Mouse (Mus musculus): Measurements from ENCODE around the gene Mctp2. TPM values are rescaled to one million over a fixed set of nuclear protein-coding genes. Genes with fewer than 3 reads are reported as not detected.

Gene Mctp2
- polyA plus RNA-seq, 1 experiment from 2014 or later = 1.7 TPM

GRCm38 (mm10) chr7:72314395-72315060 is 8.1 kb upstream of the Mctp2 start:
- Histone ChIP-seq H3K4me2 (ENCODE audit: low read depth, low read length) (no peak overlapping the region), H3K27ac (ENCODE audit: low read depth) (no peak overlapping the region), H3K4me1 (ENCODE audit: insufficient read depth) (no peaks in the 10 kb centered on the region), H3K36me3 (replicated peaks; ENCODE audit: insufficient read depth, low read length) (no peaks in the 10 kb centered on the region), H3K4me3 (ENCODE audit: low read depth, low read length) (no peak overlapping the region), H3K9me3 (ENCODE audit: low read length) (no peaks in the 10 kb centered on the region), H3K27me3 (ENCODE audit: insufficient read depth, low read length) (no peaks in the 10 kb centered on the region), H3K9ac (replicated peaks) (no peak overlapping the region)
- DNase-seq = no peak
- no peak for ATAC-seq
- 38% methylated on average over 9 of the region's 9 CpGs for WGBS (ENCODE audit: insufficient replicate concordance)
- TF ChIP-seq EP300 (IDR thresholded peaks at IDR 0.05; ENCODE audit: low read depth) (no peak), CTCF (IDR thresholded peaks at IDR 0.05; ENCODE audit: low read depth) (no peak)

- Histone ChIP-seq H3K4me2 (ENCODE audit: low read depth, low read length) (no peak overlapping the region), H3K9ac (replicated peaks) (no peak overlapping the region), H3K4me1 (ENCODE audit: insufficient read depth) (no peaks in the 10 kb centered on the region), H3K4me3 (ENCODE audit: low read depth, low read length) (no peak overlapping the region), H3K27me3 (ENCODE audit: insufficient read depth, low read length) (no peaks in the 10 kb centered on the region), H3K36me3 (replicated peaks; ENCODE audit: insufficient read depth, low read length) (no peaks in the 10 kb centered on the region), H3K9me3 (ENCODE audit: low read length) (no peaks in the 10 kb centered on the region), H3K27ac (ENCODE audit: low read depth) (no peak overlapping the region)
- DNase-seq (no peak), ATAC-seq (no peak)
- 61% methylated on average over 3 of the region's 3 CpGs for WGBS (ENCODE audit: insufficient replicate concordance)
- TF ChIP-seq EP300 (IDR thresholded peaks at IDR 0.05; ENCODE audit: low read depth) = no peak
- TF ChIP-seq CTCF (IDR thresholded peaks at IDR 0.05; ENCODE audit: low read depth) = no peak
Observed at GRCm38 (mm10) chr7:72313908-72314307, 7.5 kb upstream of the Mctp2 start.

GRCm38 (mm10) chr7:72311582-72311981 is 5.2 kb upstream of the Mctp2 start:
- H3K36me3 ChIP-seq (replicated peaks; ENCODE audit: insufficient read depth, low read length) = no peaks in the 10 kb centered on the region
- no peak for DNase-seq
- no peaks in the 10 kb centered on the region for H3K27me3 ChIP-seq (ENCODE audit: insufficient read depth, low read length)
- no peak overlapping the region for H3K4me3 ChIP-seq (ENCODE audit: low read depth, low read length)
- no peak for TF ChIP-seq CTCF (IDR thresholded peaks at IDR 0.05; ENCODE audit: low read depth)
- no peak for TF ChIP-seq EP300 (IDR thresholded peaks at IDR 0.05; ENCODE audit: low read depth)
- no peaks in the 10 kb centered on the region for H3K4me1 ChIP-seq (ENCODE audit: insufficient read depth)
- no peak overlapping the region for H3K9ac ChIP-seq (replicated peaks)
- WGBS (ENCODE audit: insufficient replicate concordance) = 61% methylated on average over 8 of the region's 8 CpGs
- H3K4me2 ChIP-seq (ENCODE audit: low read depth, low read length) = no peak overlapping the region
- no peak overlapping the region for H3K27ac ChIP-seq (ENCODE audit: low read depth)
- no peak for ATAC-seq
- H3K9me3 ChIP-seq (ENCODE audit: low read length) = no peaks in the 10 kb centered on the region

GRCm38 (mm10) chr7:72308078-72308477 is 1.7 kb upstream of the Mctp2 start:
- H3K27ac ChIP-seq (ENCODE audit: low read depth) = no peak overlapping the region
- TF ChIP-seq EP300 (IDR thresholded peaks at IDR 0.05; ENCODE audit: low read depth) (no peak), CTCF (IDR thresholded peaks at IDR 0.05; ENCODE audit: low read depth) (no peak)
- no peak overlapping the region for H3K4me3 ChIP-seq (ENCODE audit: low read depth, low read length)
- no peak overlapping the region for H3K4me2 ChIP-seq (ENCODE audit: low read depth, low read length)
- ATAC-seq (no peak), DNase-seq (no peak)
- WGBS (ENCODE audit: insufficient replicate concordance) = 24% methylated on average over 5 of the region's 5 CpGs
- no peaks in the 10 kb centered on the region for H3K27me3 ChIP-seq (ENCODE audit: insufficient read depth, low read length)
- no peaks in the 10 kb centered on the region for H3K9me3 ChIP-seq (ENCODE audit: low read length)
- H3K36me3 ChIP-seq (replicated peaks; ENCODE audit: insufficient read depth, low read length) = no peaks in the 10 kb centered on the region
- H3K9ac ChIP-seq (replicated peaks) = no peak overlapping the region
- H3K4me1 ChIP-seq (ENCODE audit: insufficient read depth) = peaks cover 12% of the 10 kb centered on the region; the same call in 1 of the 2 replicates

GRCm38 (mm10) chr7:72306847-72307246 is 439 bp upstream of the Mctp2 start:
- Histone ChIP-seq H3K36me3 (replicated peaks; ENCODE audit: insufficient read depth, low read length) (no peaks in the 10 kb centered on the region), H3K27ac (ENCODE audit: low read depth) (peak overlapping the region; percentile 57; the same call in 1 of the 2 replicates), H3K9ac (replicated peaks) (peak overlapping the region; percentile 63; the same call in 1 of the 2 replicates), H3K4me3 (ENCODE audit: low read depth, low read length) (peak overlapping the region; percentile 62), H3K9me3 (ENCODE audit: low read length) (no peaks in the 10 kb centered on the region), H3K4me2 (ENCODE audit: low read depth, low read length) (peak overlapping the region; percentile 83), H3K27me3 (ENCODE audit: insufficient read depth, low read length) (no peaks in the 10 kb centered on the region), H3K4me1 (ENCODE audit: insufficient read depth) (peaks cover 12% of the 10 kb centered on the region; the same call in 1 of the 2 replicates)
- DNase-seq = no peak
- 16% methylated on average over 7 of the region's 7 CpGs for WGBS (ENCODE audit: insufficient replicate concordance)
- TF ChIP-seq EP300 (IDR thresholded peaks at IDR 0.05; ENCODE audit: low read depth) (no peak), CTCF (IDR thresholded peaks at IDR 0.05; ENCODE audit: low read depth) (no peak)
- peak; percentile 13; the same call in 1 of the 2 replicates for ATAC-seq

- H3K4me3 ChIP-seq (ENCODE audit: low read depth, low read length) = peak overlapping the region; percentile 62
- TF ChIP-seq EP300 (IDR thresholded peaks at IDR 0.05; ENCODE audit: low read depth) (no peak), CTCF (IDR thresholded peaks at IDR 0.05; ENCODE audit: low read depth) (no peak)
- no peaks in the 10 kb centered on the region for H3K36me3 ChIP-seq (replicated peaks; ENCODE audit: insufficient read depth, low read length)
- 2% methylated on average over 14 of the region's 14 CpGs for WGBS (ENCODE audit: insufficient replicate concordance)
- peak overlapping the region; percentile 83 for H3K4me2 ChIP-seq (ENCODE audit: low read depth, low read length)
- peak; percentile 43 for ATAC-seq
- H3K27me3 ChIP-seq (ENCODE audit: insufficient read depth, low read length) = no peaks in the 10 kb centered on the region
- H3K9me3 ChIP-seq (ENCODE audit: low read length) = no peaks in the 10 kb centered on the region
- peaks cover 12% of the 10 kb centered on the region; the same call in 1 of the 2 replicates for H3K4me1 ChIP-seq (ENCODE audit: insufficient read depth)
- peak overlapping the region; percentile 52; the same call in 1 of the 2 replicates for H3K27ac ChIP-seq (ENCODE audit: low read depth)
- no peak for DNase-seq
- H3K9ac ChIP-seq (replicated peaks) = peak overlapping the region; percentile 63
Observed at GRCm38 (mm10) chr7:72305971-72306370, 437 bp downstream of the Mctp2 start.
